Mouse (Mus musculus) intestine, embryonic 14.5 days (tissue): Measurements from ENCODE around the gene Rgs17. TPM values are rescaled to one million over a fixed set of nuclear protein-coding genes. Genes with fewer than 3 reads are reported as not detected.

Experiments
- ATAC-seq: fragments of 200-750 bp; cut with Nextera tagmentation; replicated peaks from 2 replicates; pipeline ENCODE4 v1.8.0; 2017; ENCODE audit warnings: low read depth, moderate number of reproducible peaks, moderate TSS enrichment, moderate library complexity; ENCODE audit not compliant: low FRiP score, low TSS enrichment
- DNase-seq: peaks from one replicate; pipeline ENCODE4 v3.0.0-alpha.2; 2018; ENCODE audit warnings: low spot score
- H3K27ac ChIP-seq: fragments of 300-500 bp; sonication (generic); 2 replicates; pipeline ENCODE4 v1.5.1; 2014; ENCODE audit warnings: low read depth, mild to moderate bottlenecking, control low read depth
- H3K27me3 ChIP-seq: fragments of 300-500 bp; sonication (generic); replicated peaks from 2 replicates; pipeline ENCODE4 v1.6.1; 2014; ENCODE audit warnings: low read length, control low read depth; ENCODE audit not compliant: control insufficient read depth, insufficient read depth
- H3K36me3 ChIP-seq: fragments of 300-500 bp; sonication (generic); 2 replicates; pipeline ENCODE4 v1.6.1; 2014; ENCODE audit warnings: low read length, control low read depth; ENCODE audit not compliant: control insufficient read depth, insufficient read depth
- H3K4me1 ChIP-seq: fragments of 300-500 bp; sonication (generic); replicated peaks from 2 replicates; pipeline ENCODE4 v1.6.1; 2014; ENCODE audit warnings: low read length, control low read depth, mixed read lengths; ENCODE audit not compliant: control insufficient read depth, insufficient read depth
- H3K4me2 ChIP-seq: fragments of 300-500 bp; sonication (generic); 2 replicates; pipeline ENCODE4 v1.6.1; 2014; ENCODE audit warnings: low read length
- H3K4me3 ChIP-seq: fragments of 300-500 bp; sonication (generic); 2 replicates; pipeline ENCODE4 v1.5.1; 2014; ENCODE audit warnings: low read depth, low read length, control low read depth, mixed read lengths
- H3K9ac ChIP-seq: fragments of 300-500 bp; sonication (generic); 2 replicates; pipeline ENCODE4 v1.6.1; 2014; ENCODE audit warnings: mild to moderate bottlenecking, low read length
- H3K9me3 ChIP-seq: fragments of 300-500 bp; sonication (generic); 2 replicates; pipeline ENCODE4 v1.6.1; 2016; ENCODE audit warnings: low read length, control low read depth; ENCODE audit not compliant: control insufficient read depth
- WGBS: fragments of 180-500 bp; shearing (Covaris S2); extraction: QIAGEN DNeasy Blood & Tissue Kit; methylation state at CpG from one replicate; pipeline ENCODE4 v1.1.7; 2014; 5-methylcytosine and 5-hydroxymethylcytosine counted together
- polyA plus RNA-seq: library from polyadenylated mRNA; unstranded; fragments of >200 nt; fragmentation: Nextera tagmentation; extraction: Ambion mirVana; gene quantifications from 2 replicates; pipeline ENCODE4 v1.2.1, GENCODE M21; 2014

Gene Rgs17
- polyA plus RNA-seq, 1 experiment from 2014 or later, result 2.8 TPM

DNA sequence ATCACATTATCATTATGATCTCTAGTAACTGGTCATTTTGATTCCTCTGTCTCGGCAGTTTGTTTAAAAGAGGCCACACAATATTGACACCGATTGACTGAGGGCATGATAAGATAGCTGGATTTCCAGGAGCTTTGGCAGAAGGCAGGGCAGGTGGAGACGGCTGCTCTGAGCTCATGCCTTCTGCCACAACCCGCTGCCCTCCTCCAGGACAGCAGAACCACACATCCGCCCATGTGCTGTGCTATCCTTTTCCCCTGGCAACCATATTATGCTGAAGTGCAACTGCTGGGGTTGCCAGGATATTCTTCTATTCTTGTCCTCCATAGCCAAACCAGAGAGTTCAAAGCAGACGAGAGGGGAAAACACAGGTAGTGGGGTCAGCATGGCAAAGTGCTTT, 21.5 kb downstream of the Rgs17 start:
- no peaks in the 10 kb centered on the region for H3K9me3 ChIP-seq
- H3K4me1 ChIP-seq, result 0 out of 2 replicates have a peak, but pooled peaks cover 5% of the 10 kb centered on the region
- no peaks in the 10 kb centered on the region for H3K27me3 ChIP-seq
- H3K27ac ChIP-seq, result no peak overlapping the region
- H3K4me2 ChIP-seq, result no peak overlapping the region
- no peaks in the 10 kb centered on the region for H3K36me3 ChIP-seq
- DNase-seq (no peak), ATAC-seq (no peak)
- 53% methylated on average over 6 of the region's 6 CpGs for WGBS
- no peak overlapping the region for H3K4me3 ChIP-seq
- no peak overlapping the region for H3K9ac ChIP-seq

- no peaks in the 10 kb centered on the region for H3K27me3 ChIP-seq
- WGBS, result 53% methylated on average over 3 of the region's 3 CpGs
Measured at GRCm38 (mm10) chr10:5877106-5877505, 45.1 kb downstream of the Rgs17 start.

GRCm38 (mm10) chr10:5871081-5871480, 51.1 kb downstream of the Rgs17 start:
- 32% methylated on average over 4 of the region's 4 CpGs for WGBS
- no peaks in the 10 kb centered on the region for H3K36me3 ChIP-seq
- no peaks in the 10 kb centered on the region for H3K9me3 ChIP-seq
- H3K4me2 ChIP-seq, result no peak overlapping the region
- H3K4me3 ChIP-seq, result no peak overlapping the region
- no peak for DNase-seq
- H3K27ac ChIP-seq, result no peak overlapping the region
- H3K4me1 ChIP-seq, result no peaks in the 10 kb centered on the region
- no peaks in the 10 kb centered on the region for H3K27me3 ChIP-seq
- no peak for ATAC-seq
- H3K9ac ChIP-seq, result no peak overlapping the region

More at GRCm38 (mm10) chr10:5877106-5877505, 45.1 kb downstream of the Rgs17 start:
- H3K4me2 ChIP-seq, result no peak overlapping the region
- H3K4me3 ChIP-seq, result no peak overlapping the region
- ATAC-seq (no peak), DNase-seq (no peak)
- H3K9me3 ChIP-seq, result no peaks in the 10 kb centered on the region
- no peaks in the 10 kb centered on the region for H3K4me1 ChIP-seq
- H3K36me3 ChIP-seq, result no peaks in the 10 kb centered on the region
- no peak overlapping the region for H3K27ac ChIP-seq
- no peak overlapping the region for H3K9ac ChIP-seq

DNA sequence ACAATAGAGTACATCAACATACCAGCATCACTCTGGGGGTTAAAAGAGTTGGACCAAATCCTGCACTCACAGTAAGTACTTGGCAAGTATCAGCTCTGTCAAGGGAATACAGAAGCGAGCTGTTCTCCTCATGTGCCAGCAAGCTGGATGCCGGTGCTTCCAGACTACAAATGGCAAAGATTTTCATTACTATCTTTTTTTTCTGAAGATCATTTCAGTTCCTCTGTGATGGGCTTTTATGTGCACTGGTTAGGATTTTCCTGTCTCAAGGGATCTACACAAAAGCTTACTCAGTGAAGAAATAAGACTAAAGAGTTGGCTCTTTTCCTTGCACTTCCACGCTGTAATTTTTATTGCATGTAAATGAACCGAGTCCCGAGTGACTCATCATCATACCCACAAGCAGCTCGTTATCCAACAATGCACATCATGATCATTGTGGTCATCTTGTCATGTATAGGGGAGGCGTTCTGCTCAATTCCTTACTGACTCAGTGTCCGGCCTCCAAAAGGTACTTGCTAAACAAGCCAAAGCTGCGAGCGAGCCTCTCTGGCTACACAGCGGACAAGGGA, 54.1 kb downstream of the Rgs17 start:
- Histone ChIP-seq H3K27me3 (no peaks in the 10 kb centered on the region), H3K27ac (no peak overlapping the region), H3K4me2 (no peak overlapping the region), H3K9ac (no peak overlapping the region), H3K36me3 (no peaks in the 10 kb centered on the region), H3K4me1 (no peaks in the 10 kb centered on the region), H3K4me3 (no peak overlapping the region), H3K9me3 (no peaks in the 10 kb centered on the region)
- ATAC-seq (no peak), DNase-seq (no peak)
- WGBS, result 83% methylated on average over 11 of the region's 11 CpGs

- Histone ChIP-seq H3K9ac (no peak overlapping the region), H3K4me1 (no peaks in the 10 kb centered on the region), H3K36me3 (no peaks in the 10 kb centered on the region), H3K27me3 (no peaks in the 10 kb centered on the region), H3K4me3 (no peak overlapping the region), H3K4me2 (no peak overlapping the region), H3K9me3 (no peaks in the 10 kb centered on the region), H3K27ac (no peak overlapping the region)
- WGBS, result 63% methylated on average over 2 of the region's 2 CpGs
- no peak for DNase-seq
- ATAC-seq, result no peak
Measured at GRCm38 (mm10) chr10:5865996-5866395, 56.2 kb downstream of the Rgs17 start.

DNA sequence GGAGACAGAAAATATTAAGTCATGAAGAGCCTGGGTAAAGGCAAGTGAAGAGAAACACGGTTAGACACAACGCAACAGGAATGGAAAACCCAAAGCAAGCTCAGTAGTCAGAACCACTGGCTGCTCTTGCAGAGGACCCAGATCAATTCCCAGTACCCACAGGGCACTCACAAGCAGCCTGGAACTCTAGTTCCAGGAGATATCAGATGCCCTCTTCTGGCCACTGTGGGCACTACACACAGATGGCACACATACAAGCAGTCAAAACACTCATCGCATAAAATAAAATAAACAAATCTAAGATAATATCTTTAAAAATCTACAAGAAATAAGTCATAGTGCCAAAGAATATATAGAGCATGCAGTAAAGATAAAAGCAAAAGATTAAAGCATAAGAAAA, 59.5 kb downstream of the Rgs17 start:
- DNase-seq, result no peak
- no peaks in the 10 kb centered on the region for H3K36me3 ChIP-seq
- H3K4me3 ChIP-seq, result no peak overlapping the region
- no peaks in the 10 kb centered on the region; the same call in 1 of the 2 replicates for H3K4me1 ChIP-seq
- no peaks in the 10 kb centered on the region for H3K9me3 ChIP-seq
- no peak for ATAC-seq
- no peaks in the 10 kb centered on the region for H3K27me3 ChIP-seq
- no peak overlapping the region for H3K4me2 ChIP-seq
- no peak overlapping the region for H3K27ac ChIP-seq
- 96% methylated on average over 3 of the region's 3 CpGs for WGBS
- H3K9ac ChIP-seq, result no peak overlapping the region

DNA sequence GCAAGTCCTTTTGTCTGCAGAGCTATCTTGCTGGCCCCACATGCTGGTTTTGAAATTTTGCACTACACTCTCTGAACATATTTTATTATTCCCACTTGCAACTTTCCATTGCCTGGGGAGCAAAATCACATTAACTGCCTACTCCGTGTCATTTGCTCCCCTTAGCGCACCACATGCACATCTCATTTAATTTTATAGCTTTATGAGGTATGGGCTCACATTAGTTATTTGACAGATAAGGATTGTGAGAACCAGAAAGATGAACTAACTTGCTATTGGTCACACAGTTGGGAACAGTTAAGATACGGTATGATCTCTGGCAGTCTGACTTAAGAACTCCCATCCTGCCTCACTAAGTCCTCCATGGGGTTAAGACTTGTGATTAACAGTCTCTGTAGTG, 61.4 kb downstream of the Rgs17 start:
- H3K9me3 ChIP-seq, result no peaks in the 10 kb centered on the region
- no peak overlapping the region for H3K9ac ChIP-seq
- no peak for DNase-seq
- no peak overlapping the region for H3K4me3 ChIP-seq
- ATAC-seq, result no peak
- H3K4me2 ChIP-seq, result no peak overlapping the region
- no peaks in the 10 kb centered on the region for H3K27me3 ChIP-seq
- H3K36me3 ChIP-seq, result no peaks in the 10 kb centered on the region
- WGBS, result 86% methylated on average over 3 of the region's 3 CpGs
- no peak overlapping the region for H3K27ac ChIP-seq
- H3K4me1 ChIP-seq, result no peaks in the 10 kb centered on the region; the same call in 1 of the 2 replicates

DNA sequence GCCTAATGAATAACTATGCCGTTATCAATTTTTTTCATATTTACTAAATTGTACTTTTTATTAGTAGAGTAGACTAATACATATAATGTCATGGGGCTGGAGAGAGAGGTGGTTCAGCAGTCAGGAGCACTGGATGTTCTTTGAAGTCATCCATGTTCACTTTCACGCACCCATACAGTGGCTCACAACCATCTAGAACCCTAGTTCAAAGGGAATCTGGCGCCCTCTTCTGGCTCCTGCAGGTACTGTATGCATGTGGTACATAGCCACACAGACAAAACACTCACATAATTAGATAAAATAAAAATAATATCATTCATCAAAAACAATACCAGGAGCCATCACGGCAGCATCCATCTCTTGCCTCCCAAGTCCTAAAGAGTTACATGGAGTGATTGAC, 62.5 kb downstream of the Rgs17 start:
- Histone ChIP-seq H3K36me3 (no peaks in the 10 kb centered on the region), H3K4me1 (no peaks in the 10 kb centered on the region; the same call in 1 of the 2 replicates), H3K9ac (no peak overlapping the region), H3K4me3 (no peak overlapping the region), H3K27ac (no peak overlapping the region), H3K27me3 (no peaks in the 10 kb centered on the region), H3K4me2 (no peak overlapping the region), H3K9me3 (no peaks in the 10 kb centered on the region)
- 74% methylated on average over 4 of the region's 4 CpGs for WGBS
- DNase-seq (no peak), ATAC-seq (no peak)

GRCm38 (mm10) chr10:5857996-5858549, 64.1 kb downstream of the Rgs17 start:
- Histone ChIP-seq H3K4me2 (no peak overlapping the region), H3K9ac (no peak overlapping the region), H3K27ac (no peak overlapping the region), H3K27me3 (no peaks in the 10 kb centered on the region), H3K9me3 (no peaks in the 10 kb centered on the region), H3K4me3 (no peak overlapping the region), H3K4me1 (no peaks in the 10 kb centered on the region; the same call in 1 of the 2 replicates), H3K36me3 (no peaks in the 10 kb centered on the region)
- DNase-seq (no peak), ATAC-seq (no peak)
- WGBS, result 53% methylated on average over 10 of the region's 10 CpGs
